Mouse (Mus musculus) stomach, postnatal 0 days (tissue): ENCODE results near the gene Agmo.

Experiments
- CTCF ChIP-seq: IDR thresholded peaks from 2 replicates; pipeline ENCODE4 v1.5.1; 2016; ENCODE audit warnings: antibody characterized with exemption, low read depth, mild to moderate bottlenecking, moderate library complexity
- EP300 ChIP-seq: optimal IDR thresholded peaks from 2 replicates; pipeline ENCODE3; 2016; ENCODE audit warnings: antibody characterized with exemption

DNA sequence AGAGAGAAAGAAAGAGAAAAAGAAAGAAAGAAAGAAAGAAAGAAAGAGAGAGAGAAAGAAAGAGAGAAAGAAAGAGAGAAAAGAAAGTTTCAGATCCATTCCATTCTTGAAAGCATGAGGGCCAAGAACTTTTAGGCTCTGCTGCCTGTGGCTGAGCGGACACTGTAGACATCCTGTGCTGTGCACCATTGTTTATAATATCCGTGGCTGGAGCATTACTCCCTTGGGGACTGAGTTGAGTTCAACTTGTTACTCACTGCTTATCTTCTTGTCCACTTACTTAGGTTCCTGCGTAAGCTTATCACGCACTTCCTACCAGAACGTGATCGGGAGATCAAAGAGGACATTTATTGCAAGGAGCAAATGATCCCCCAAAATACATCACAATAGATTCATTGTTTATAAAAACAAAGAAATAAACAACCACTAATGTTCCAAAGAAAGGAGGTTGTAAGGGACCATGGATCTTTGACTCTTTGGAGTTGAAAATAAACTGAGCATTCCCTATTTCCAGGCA lies 27.3 kb downstream of the Agmo start:
- TF ChIP-seq CTCF: no peak
- no peak for TF ChIP-seq EP300
